Mouse (Mus musculus) adipocyte (in vitro differentiated cells): ENCODE measurements around the gene Cela3a.

Experiments used
- DNase-seq: peaks from one replicate; pipeline ENCODE4 v3.0.0-alpha.2; 2016; ENCODE audit warnings: low spot score

The Cela3a gene

GRCm38 (mm10) chr4:137371596-137372523 lies 37.7 kb downstream of the Cela3a start:
- no peak for DNase-seq

DNA sequence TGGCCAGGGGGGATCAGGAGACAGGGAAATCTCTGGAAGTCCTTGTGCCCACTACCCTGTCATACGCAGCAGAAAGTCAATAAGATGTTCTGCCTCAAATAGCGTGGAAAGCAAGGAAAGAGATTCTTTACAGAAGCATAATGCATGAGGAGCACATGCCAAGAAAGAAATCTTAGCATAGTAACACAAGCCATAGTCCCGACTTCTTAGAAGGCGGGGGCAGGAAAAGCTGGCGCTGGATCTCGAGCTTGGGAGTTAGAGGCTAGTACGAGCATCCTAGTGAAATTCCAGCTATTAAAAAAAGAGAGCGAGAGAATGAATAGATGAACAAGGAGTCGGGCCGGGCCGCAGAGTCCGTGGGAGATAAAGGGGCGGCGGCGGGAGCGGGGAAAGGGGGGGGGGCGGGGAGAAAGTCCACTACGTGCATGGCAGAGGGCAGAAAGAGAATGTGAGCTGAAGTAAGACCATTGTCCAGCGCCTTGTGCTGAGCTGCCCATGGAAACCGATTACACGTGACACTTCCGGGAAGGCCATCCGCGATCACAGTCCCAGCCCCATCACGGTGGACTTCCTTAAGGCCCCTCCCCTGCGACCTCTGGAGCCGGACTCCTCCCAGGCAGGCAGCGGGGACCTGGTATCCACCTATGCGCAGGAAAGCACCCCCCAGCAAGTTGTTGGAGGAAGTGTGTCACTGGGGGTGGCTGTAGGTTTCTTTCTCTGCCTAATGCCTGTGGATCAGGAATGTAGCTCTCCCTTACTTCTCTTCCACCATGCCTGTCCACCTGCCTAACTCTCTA lies 39.4 kb downstream of the Cela3a start:
- DNase-seq: no peak

DNA sequence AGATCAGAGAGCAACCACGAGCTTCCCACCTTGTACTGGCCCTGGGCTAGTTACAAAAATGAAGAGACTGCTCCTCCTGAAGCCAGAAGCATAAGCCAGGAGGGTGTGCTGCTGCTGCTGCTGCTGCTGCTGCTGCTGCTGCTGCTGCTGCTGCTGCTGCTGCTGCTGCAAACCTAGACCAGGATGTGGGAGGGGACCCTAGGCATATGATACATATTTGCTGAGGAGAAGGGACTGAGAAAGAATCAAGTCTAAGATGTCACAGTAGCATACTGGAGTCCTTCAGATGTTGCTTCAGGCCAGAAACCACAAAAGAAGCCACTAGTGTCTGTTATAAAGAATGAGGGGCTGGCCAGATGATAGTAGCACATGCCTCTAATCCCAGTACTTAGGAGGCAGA lies 41.4 kb downstream of the Cela3a start:
- DNase-seq: no peak

GRCm38 (mm10) chr4:137367275-137368088 lies 42.1 kb downstream of the Cela3a start:
- DNase-seq: peak; percentile 30

- DNase-seq: no peak
These were observed 43.5 kb downstream of the Cela3a start for GRCm38 (mm10) chr4:137366097-137366496.

DNA sequence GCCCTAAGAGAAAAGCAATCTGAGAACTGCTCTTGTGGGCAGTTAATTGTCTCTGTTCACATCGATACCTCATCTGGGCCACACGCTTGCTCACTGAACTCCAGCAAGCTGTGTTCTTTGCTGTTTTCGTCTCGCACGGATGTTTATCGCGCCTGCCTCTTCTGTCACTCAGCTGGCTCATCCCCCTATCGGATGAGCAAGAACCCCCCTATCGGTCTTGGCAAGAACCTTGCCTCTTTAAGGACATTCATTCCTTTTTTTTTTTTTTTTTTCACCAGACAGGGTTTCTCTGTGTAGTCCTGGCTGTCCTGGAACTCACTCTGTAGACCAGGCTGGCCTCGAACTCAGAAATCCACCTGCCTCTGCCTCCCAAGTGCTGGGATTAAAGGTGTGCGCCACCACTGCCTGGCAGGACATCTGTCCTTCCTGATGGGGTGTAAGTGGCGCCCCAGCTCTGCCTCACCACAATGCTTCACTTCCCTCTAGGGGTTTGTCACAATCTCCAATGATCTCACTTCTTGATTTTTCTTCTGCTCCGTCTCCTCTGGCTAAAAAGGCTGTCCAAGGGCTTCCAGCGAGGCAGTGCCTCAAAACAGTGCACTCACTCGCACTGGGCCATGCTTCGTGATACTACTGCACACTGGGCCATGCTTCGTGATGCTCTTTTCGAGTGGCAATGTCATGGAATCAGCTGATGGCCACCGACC lies 44.1 kb downstream of the Cela3a start:
- DNase-seq: no peak

- DNase-seq: no peak
These were observed 44.8 kb downstream of the Cela3a start for GRCm38 (mm10) chr4:137364826-137365225.

DNA sequence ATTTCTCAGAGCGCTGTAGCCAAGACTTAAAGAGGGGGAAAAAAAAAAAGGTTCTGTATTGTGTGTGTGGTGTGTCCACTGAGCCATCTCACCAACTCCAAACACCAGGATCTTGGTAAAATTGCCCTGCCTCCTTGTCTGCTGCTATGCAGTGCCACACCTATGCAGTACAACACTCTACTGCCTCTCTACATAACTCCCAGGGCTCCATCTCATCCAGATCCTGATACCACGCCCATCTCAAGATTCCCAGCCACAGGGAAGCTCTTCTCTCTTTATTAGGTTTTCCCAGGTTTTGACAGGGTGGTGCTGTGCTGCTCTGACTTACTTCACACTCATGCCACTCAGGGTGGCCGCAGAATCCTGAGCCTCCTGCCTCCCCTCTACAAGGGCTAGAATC lies 48.6 kb downstream of the Cela3a start:
- DNase-seq: no peak

GRCm38 (mm10) chr4:137358291-137359002 lies 51.1 kb downstream of the Cela3a start:
- DNase-seq: no peak

DNA sequence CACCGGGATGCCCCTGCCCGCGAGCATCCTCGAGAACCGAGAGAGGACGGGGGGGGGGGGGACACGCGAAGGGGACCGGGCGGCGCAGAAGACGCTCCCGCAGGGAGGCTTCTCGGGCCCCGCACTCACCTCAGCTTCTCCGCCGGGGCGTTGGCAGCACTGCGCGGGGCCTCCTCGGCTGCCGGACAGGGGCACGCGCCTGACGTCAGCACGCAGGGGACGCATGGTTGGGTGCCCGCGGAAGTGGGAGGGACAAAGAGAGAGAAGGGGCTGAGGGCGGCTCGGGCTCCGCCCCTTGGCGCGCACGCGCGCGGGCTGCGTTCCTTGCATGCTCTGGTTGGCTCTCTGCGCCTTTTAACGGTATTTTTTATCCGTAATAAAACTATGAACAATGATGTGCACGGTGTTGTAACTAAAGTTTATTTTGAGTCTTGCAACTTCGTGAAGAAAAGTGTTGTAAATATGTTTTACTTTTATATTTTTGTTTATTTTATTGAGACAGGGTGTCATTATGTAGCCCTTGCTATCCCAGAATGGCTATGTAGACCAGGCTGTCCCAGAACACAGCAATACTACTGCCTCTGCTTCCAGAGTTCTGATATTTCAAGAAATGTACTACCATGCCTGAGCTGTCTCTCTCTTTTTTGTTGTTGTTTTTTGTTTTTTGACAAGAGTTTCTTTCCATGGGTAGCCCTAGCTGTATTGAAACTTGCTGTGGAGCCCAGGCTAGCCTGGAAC lies 51.9 kb downstream of the Cela3a start, which contains the start of gene Cdc42:
TSS of gene Cdc42 (minus strand) at position 204 of the 738 bp plus-strand sequence.
- DNase-seq: peak; percentile 98

- DNase-seq: peak; percentile 71
These were observed 52.7 kb downstream of the Cela3a start for GRCm38 (mm10) chr4:137356674-137357510.
